Mouse (Mus musculus) lung, embryonic 16.5 days (tissue): ENCODE measurements around the gene Ccdc54. TPM values are rescaled to one million over a fixed set of nuclear protein-coding genes. Genes with fewer than 3 reads are reported as not detected.

Experiments
- ATAC-seq: fragments of 200-750 bp; cut with Nextera tagmentation; 2 replicates; pipeline ENCODE4 v1.8.0; 2017; ENCODE audit warnings: low read depth, mild to moderate bottlenecking, moderate library complexity
- H3K27ac ChIP-seq: fragments of 300-500 bp; sonication (generic); 2 replicates; pipeline ENCODE4 v1.5.1; 2014; ENCODE audit warnings: mild to moderate bottlenecking, control low read depth, low read length
- H3K27me3 ChIP-seq: fragments of 300-500 bp; sonication (generic); 2 replicates; pipeline ENCODE4 v1.6.1; 2014; ENCODE audit warnings: low read depth, low read length, mixed read lengths; ENCODE audit not compliant: control insufficient read depth, insufficient read depth
- H3K36me3 ChIP-seq: fragments of 300-500 bp; sonication (generic); 2 replicates; pipeline ENCODE4 v1.6.1; 2014; ENCODE audit warnings: low read length; ENCODE audit not compliant: control insufficient read depth, insufficient read depth
- H3K4me1 ChIP-seq: fragments of 300-500 bp; sonication (generic); replicated peaks from 2 replicates; pipeline ENCODE4 v1.6.1; 2014; ENCODE audit warnings: low read length, mixed read lengths; ENCODE audit not compliant: control insufficient read depth, insufficient read depth
- H3K4me2 ChIP-seq: fragments of 300-500 bp; sonication (generic); 2 replicates; pipeline ENCODE4 v1.6.1; 2014; ENCODE audit warnings: low read depth, low read length, control low read depth
- H3K4me3 ChIP-seq: fragments of 300-500 bp; sonication (generic); 2 replicates; pipeline ENCODE4 v1.5.1; 2014; ENCODE audit warnings: mild to moderate bottlenecking, low read length, control low read depth
- H3K9ac ChIP-seq: fragments of 300-500 bp; sonication (generic); 2 replicates; pipeline ENCODE4 v1.6.1; 2014; ENCODE audit warnings: low read length, control low read depth
- H3K9me3 ChIP-seq: fragments of 300-500 bp; sonication (generic); 2 replicates; pipeline ENCODE4 v1.6.1; 2016; ENCODE audit warnings: low read length; ENCODE audit not compliant: control insufficient read depth
- WGBS: fragments of 180-500 bp; shearing (Covaris S2); extraction: QIAGEN DNeasy Blood & Tissue Kit; methylation state at CpG from one replicate; pipeline ENCODE4 v1.1.7; 2014; 5-methylcytosine and 5-hydroxymethylcytosine counted together
- polyA plus RNA-seq: library from polyadenylated mRNA; unstranded; fragments of >200 nt; fragmentation: Nextera tagmentation; extraction: Ambion mirVana; gene quantifications from 2 replicates; pipeline ENCODE4 v1.2.1, GENCODE M21; 2015

Ccdc54 gene
- polyA plus RNA-seq, 1 experiment from 2014 or later = not detected

GRCm38 (mm10) chr16:50553828-50554227 is 37.1 kb downstream of the Ccdc54 start:
- Histone ChIP-seq H3K4me3 (no peak overlapping the region), H3K9ac (no peak overlapping the region), H3K27me3 (no peaks in the 10 kb centered on the region), H3K4me1 (no peaks in the 10 kb centered on the region), H3K36me3 (no peaks in the 10 kb centered on the region), H3K9me3 (no peaks in the 10 kb centered on the region), H3K4me2 (no peak overlapping the region), H3K27ac (no peak overlapping the region)
- no peak for ATAC-seq
- WGBS = 72% methylated on average over 2 of the region's 2 CpGs

DNA sequence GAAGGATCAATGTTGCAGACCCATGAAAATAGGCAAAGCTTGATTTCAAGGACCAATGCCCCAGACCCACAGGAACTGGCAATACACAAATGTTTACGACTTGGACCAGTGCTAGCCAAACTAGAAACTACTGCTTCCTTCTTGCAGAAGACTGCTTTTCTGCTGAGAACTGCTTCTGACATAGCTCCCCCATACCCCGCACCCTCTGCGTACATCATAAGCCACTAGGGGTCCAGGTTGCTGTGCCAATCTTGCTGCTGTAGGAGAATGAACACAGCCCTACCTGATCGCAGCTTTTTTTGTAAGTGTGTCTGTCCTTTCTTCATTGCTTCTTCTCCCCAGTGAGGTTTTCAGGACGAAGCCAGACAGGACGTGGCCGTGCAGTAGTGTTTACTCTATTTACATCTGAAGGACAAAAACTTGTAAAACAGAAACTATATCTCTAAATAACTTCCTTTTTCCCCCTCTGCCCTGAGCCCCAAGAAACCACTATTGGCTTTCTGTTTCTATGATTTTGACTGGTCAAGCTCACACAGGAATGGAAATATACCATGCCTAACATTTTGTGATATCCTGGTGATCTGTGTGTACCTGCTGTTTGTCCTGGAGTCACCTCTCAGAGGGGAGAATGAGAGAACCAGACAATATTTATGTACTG is 39.0 kb downstream of the Ccdc54 start:
- Histone ChIP-seq H3K9ac (no peak overlapping the region), H3K9me3 (no peaks in the 10 kb centered on the region), H3K27me3 (no peaks in the 10 kb centered on the region), H3K4me2 (no peak overlapping the region), H3K36me3 (no peaks in the 10 kb centered on the region), H3K4me3 (no peak overlapping the region), H3K27ac (no peak overlapping the region), H3K4me1 (no peaks in the 10 kb centered on the region)
- WGBS = 60% methylated on average over 7 of the region's 7 CpGs
- ATAC-seq = no peak

DNA sequence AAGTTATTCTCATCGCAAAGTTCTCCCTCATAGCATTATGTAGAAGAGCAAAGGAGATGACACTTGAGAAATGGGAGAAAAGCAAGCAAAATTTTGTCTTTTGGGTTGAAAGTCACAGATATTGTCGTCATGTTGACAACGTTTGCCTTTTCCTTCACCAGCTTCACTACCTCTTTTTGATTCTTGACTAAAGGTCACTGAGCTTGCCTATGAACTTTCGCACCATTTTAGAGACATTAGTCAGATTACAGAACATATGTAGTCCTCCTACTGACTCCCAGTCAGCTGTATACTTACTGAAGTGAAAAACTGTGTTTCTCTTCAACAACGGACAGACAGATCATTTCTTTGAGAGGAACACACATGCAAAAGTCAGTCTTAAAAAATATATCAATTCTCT is 40.0 kb downstream of the Ccdc54 start:
- Histone ChIP-seq H3K4me1 (no peaks in the 10 kb centered on the region), H3K36me3 (no peaks in the 10 kb centered on the region), H3K27me3 (no peaks in the 10 kb centered on the region), H3K9me3 (no peaks in the 10 kb centered on the region), H3K9ac (no peak overlapping the region), H3K4me3 (no peak overlapping the region), H3K4me2 (no peak overlapping the region), H3K27ac (no peak overlapping the region)
- no peak for ATAC-seq
- 85% methylated on average over 5 of the region's 5 CpGs for WGBS

DNA sequence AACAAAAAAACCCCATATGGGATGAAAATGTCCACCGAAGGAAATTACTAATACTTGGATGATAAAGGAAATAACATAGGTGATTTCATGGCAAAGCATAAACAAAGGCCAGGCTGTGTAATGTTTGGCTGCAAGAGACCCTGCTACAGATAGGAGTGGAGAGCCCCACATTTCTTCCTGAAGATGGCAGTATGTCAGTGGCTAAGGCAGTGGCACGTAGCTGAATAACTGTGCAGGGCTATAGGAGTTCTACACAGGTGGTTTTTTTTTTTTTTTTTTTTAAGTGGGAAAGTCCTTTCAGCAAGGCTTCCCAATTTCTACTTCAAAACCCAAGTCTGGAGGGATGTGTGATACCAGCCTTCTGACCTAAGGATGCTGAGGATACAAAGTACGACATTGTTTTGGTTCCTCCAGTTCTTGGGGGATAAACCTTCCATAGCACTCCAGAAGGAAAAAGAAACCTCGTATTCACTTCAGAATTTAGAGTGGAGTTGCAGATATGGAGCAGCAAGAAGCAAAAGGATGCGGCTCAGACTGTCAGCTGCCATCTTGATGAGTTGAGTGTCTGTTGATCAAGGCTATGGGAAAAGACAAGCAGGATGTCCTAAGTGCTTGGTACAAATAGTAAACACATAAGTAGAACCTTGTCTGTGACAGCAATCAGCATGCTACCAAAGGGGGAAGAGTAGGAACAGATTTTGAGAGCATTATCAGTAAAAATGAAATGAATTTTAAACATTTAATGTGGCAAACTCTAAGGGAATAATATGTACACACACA is 48.2 kb downstream of the Ccdc54 start:
- no peak overlapping the region for H3K4me2 ChIP-seq
- ATAC-seq = peak; percentile 79
- no peaks in the 10 kb centered on the region for H3K9me3 ChIP-seq
- WGBS = 27% methylated on average over 5 of the region's 5 CpGs
- no peak overlapping the region for H3K9ac ChIP-seq
- H3K36me3 ChIP-seq = no peaks in the 10 kb centered on the region
- no peaks in the 10 kb centered on the region for H3K27me3 ChIP-seq
- H3K4me3 ChIP-seq = no peak overlapping the region
- peaks cover 3% of the 10 kb centered on the region; the same call in 1 of the 2 replicates for H3K4me1 ChIP-seq
- no peak overlapping the region for H3K27ac ChIP-seq

Other genes starting within 250 kb of the Ccdc54 start
- gene Bbx, start 158.8 kb downstream of the Ccdc54 start, polyA plus RNA-seq = 39.5 and 43.1 TPM in 2 replicates